Mouse (Mus musculus): ENCODE measurements around the gene Pfkm. TPM values are rescaled to one million over a fixed set of nuclear protein-coding genes. Genes with fewer than 3 reads are reported as not detected.

Gene Pfkm
- polyA plus RNA-seq, 1 experiment = 471 TPM

- WGBS = 76% methylated on average over 3 of the region's 3 CpGs
- no peaks in the 10 kb centered on the region; the same call in 1 of the 2 replicates for H3K4me1 ChIP-seq (ENCODE audit: control insufficient read depth, insufficient read depth, low read length)
- H3K4me3 ChIP-seq (replicated peaks; ENCODE audit: insufficient read depth, low read depth, low read length) = no peak overlapping the region
- no peaks in the 10 kb centered on the region for H3K27me3 ChIP-seq (ENCODE audit: control insufficient read depth, insufficient read depth, low read length)
- DNase-seq = no peak
- TF ChIP-seq POLR2A (IDR thresholded peaks at IDR 0.05; ENCODE audit: borderline replicate concordance, insufficient read depth, low read length) = no peak
- no peak for TF ChIP-seq CTCF (IDR thresholded peaks at IDR 0.05; ENCODE audit: borderline replicate concordance, insufficient read depth, low read depth, low read length)
- H3K27ac ChIP-seq (ENCODE audit: insufficient read depth, low read length) = no peak overlapping the region
These were observed 84.9 kb downstream of the Pfkm start for GRCm38 (mm10) chr15:98177320-98177719.

GRCm38 (mm10) chr15:98180567-98181131 is 88.3 kb downstream of the Pfkm start:
- peak overlapping the region; percentile 78 for H3K4me3 ChIP-seq (replicated peaks; ENCODE audit: insufficient read depth, low read depth, low read length)
- TF ChIP-seq CTCF (IDR thresholded peaks at IDR 0.05; ENCODE audit: borderline replicate concordance, insufficient read depth, low read depth, low read length) (no peak), POLR2A (IDR thresholded peaks at IDR 0.05; ENCODE audit: borderline replicate concordance, insufficient read depth, low read length) (no peak)
- H3K4me1 ChIP-seq (ENCODE audit: control insufficient read depth, insufficient read depth, low read length) = no peaks in the 10 kb centered on the region; the same call in 1 of the 2 replicates
- H3K27me3 ChIP-seq (ENCODE audit: control insufficient read depth, insufficient read depth, low read length) = no peaks in the 10 kb centered on the region
- DNase-seq = no peak
- 2% methylated on average over 26 of the region's 26 CpGs for WGBS
- peak overlapping the region; percentile 90 for H3K27ac ChIP-seq (ENCODE audit: insufficient read depth, low read length)

- H3K4me3 ChIP-seq (replicated peaks; ENCODE audit: insufficient read depth, low read depth, low read length) = peak overlapping the region; percentile 78
- no peaks in the 10 kb centered on the region for H3K27me3 ChIP-seq (ENCODE audit: control insufficient read depth, insufficient read depth, low read length)
- H3K4me1 ChIP-seq (ENCODE audit: control insufficient read depth, insufficient read depth, low read length) = no peaks in the 10 kb centered on the region; the same call in 1 of the 2 replicates
- TF ChIP-seq CTCF (IDR thresholded peaks at IDR 0.05; ENCODE audit: borderline replicate concordance, insufficient read depth, low read depth, low read length) (peak; percentile 88), POLR2A (IDR thresholded peaks at IDR 0.05; ENCODE audit: borderline replicate concordance, insufficient read depth, low read length) (peak; percentile 81; the same call in 1 of the 2 replicates)
- H3K27ac ChIP-seq (ENCODE audit: insufficient read depth, low read length) = peak overlapping the region; percentile 90
- DNase-seq = peak; percentile 98 to 99
- under 1% methylated on average over 30 of the region's 30 CpGs for WGBS
These were observed 88.8 kb downstream of the Pfkm start for GRCm38 (mm10) chr15:98181132-98181711.

Other genes starting within 250 kb of the Pfkm start
- 38.3 and 40.9 TPM in 2 replicates for gene Hdac7, start 248.1 kb upstream of the Pfkm start, polyA plus RNA-seq (2012; rRNA removed)
- gene Vdr, start 182.0 kb upstream of the Pfkm start, polyA plus RNA-seq (2012; rRNA removed) = 0.41 and 0.46 TPM in 2 replicates
- gene Tmem106c, start 128.4 kb upstream of the Pfkm start, polyA plus RNA-seq (2012; rRNA removed) = 74.1 and 74.5 TPM in 2 replicates
- gene Col2a1, start 87.9 kb upstream of the Pfkm start, polyA plus RNA-seq (2012; rRNA removed) = 2.2 and 2.4 TPM in 2 replicates
- gene Senp1, start 1.2 kb downstream of the Pfkm start, polyA plus RNA-seq (2012; rRNA removed) = 14.7 and 16.8 TPM in 2 replicates
- 83.6 and 88.3 TPM in 2 replicates for gene Asb8, start 73.0 kb downstream of the Pfkm start, polyA plus RNA-seq (2012; rRNA removed)
- 24.3 and 30.9 TPM in 2 replicates for gene Ccdc184, start 74.6 kb downstream of the Pfkm start, polyA plus RNA-seq (2012; rRNA removed)
- 0.38 and 0.44 TPM in 2 replicates for gene Olfr288, start 103.0 kb downstream of the Pfkm start, polyA plus RNA-seq (2012; rRNA removed)
- not detected in 2 replicates for gene Gm44579, start 128.4 kb downstream of the Pfkm start, polyA plus RNA-seq (2012; rRNA removed)
- gene Olfr287, start 128.5 kb downstream of the Pfkm start, polyA plus RNA-seq (2012; rRNA removed) = 15.4 and 18.5 TPM in 2 replicates
- gene Olfr286, start 141.9 kb downstream of the Pfkm start, polyA plus RNA-seq (2012; rRNA removed) = not detected in 2 replicates
- not detected in 2 replicates for gene H1fnt, start 164.7 kb downstream of the Pfkm start, polyA plus RNA-seq (2012; rRNA removed)
- gene Zfp641, start 203.6 kb downstream of the Pfkm start, polyA plus RNA-seq (2012; rRNA removed) = 10.1 and 11.0 TPM in 2 replicates
- not detected in 2 replicates for gene Olfr285, start 224.8 kb downstream of the Pfkm start, polyA plus RNA-seq (2012; rRNA removed)
- not detected in 2 replicates for gene Olfr284, start 248.4 kb downstream of the Pfkm start, polyA plus RNA-seq (2012; rRNA removed)

Measured in cerebellum, adult 2 months (tissue).